Comparison of ENCODE assay signal across 8 mouse cellular contexts in genomic region chr11:77348985-77349384, GRCm38 (mm10).
A peak's percentile ranks its signal among the peaks of the same experiment; 100 is the strongest.
DNase-seq lines count a peak whose midpoint lies in the region; ATAC-seq and TF ChIP-seq lines count a peak whose summit lies in the region.

No protein-coding gene starts in this region.

- no peak for TF ChIP-seq CTCF in heart, postnatal 0 days (IDR thresholded peaks at IDR 0.05; ENCODE audit: low read depth)
- TF ChIP-seq CTCF in lung, postnatal 0 days (IDR thresholded peaks at IDR 0.05): no peak
- no peak for TF ChIP-seq CTCF in thymus, adult 2 months (IDR thresholded peaks at IDR 0.05; ENCODE audit: borderline replicate concordance, control insufficient read depth, extremely low read depth, insufficient read depth, low read length, poor library complexity)

- no peaks in the 10 kb centered on the region for H3K36me3 ChIP-seq in heart, embryonic 12.5 days
- H3K36me3 ChIP-seq in ES-E14 (ENCODE audit: control insufficient read depth, insufficient read depth, low read length, poor library complexity, severe bottlenecking): no peaks in the 10 kb centered on the region
- no peaks in the 10 kb centered on the region for H3K36me3 ChIP-seq in heart, postnatal 0 days (replicated peaks; ENCODE audit: control insufficient read depth, insufficient read depth, low read length)
- no peaks in the 10 kb centered on the region for H3K36me3 ChIP-seq in lung, postnatal 0 days (ENCODE audit: insufficient read depth, low read length)
- no peaks in the 10 kb centered on the region for H3K36me3 ChIP-seq in thymus, adult 2 months (ENCODE audit: control insufficient read depth, insufficient read depth, low read length)

- TF ChIP-seq EP300 in heart, postnatal 0 days (IDR thresholded peaks at IDR 0.05; ENCODE audit: low read depth): no peak
- TF ChIP-seq EP300 in lung, postnatal 0 days (IDR thresholded peaks at IDR 0.05): no peak

- no peak for ATAC-seq in heart, embryonic 12.5 days (ENCODE audit: insufficient number of reproducible peaks, low FRiP score)
- no peak for ATAC-seq in heart, postnatal 0 days (ENCODE audit: insufficient read depth, low read depth)
- no peak for ATAC-seq in lung, postnatal 0 days

- in situ Hi-C loops in ES-E14 (cut with MboI; ENCODE audit: low sequenced_read_pairs in 2 of 2, unreplicated experiment in 2 of 2): no loop called here

- H3K27ac ChIP-seq in heart, embryonic 12.5 days (ENCODE audit: poor library complexity, severe bottlenecking): peak overlapping the region; percentile 88
- no peak overlapping the region for H3K27ac ChIP-seq in ES-E14 (ENCODE audit: insufficient read depth, low read depth, low read length, poor library complexity, severe bottlenecking)
- peak overlapping the region; percentile 85 for H3K27ac ChIP-seq in heart, postnatal 0 days (ENCODE audit: low read depth)
- 0 out of 2 replicates have a peak overlapping the region, but pooled peaks have one; percentile 84 for H3K27ac ChIP-seq in lung, postnatal 0 days (ENCODE audit: low read length)
- H3K27ac ChIP-seq in thymus, adult 2 months (ENCODE audit: control insufficient read depth, insufficient read depth, low read length): no peak overlapping the region; the same call in 1 of the 2 replicates

- H3K4me2 ChIP-seq in heart, embryonic 12.5 days: peak overlapping the region; percentile 70
- peak overlapping the region; percentile 80 for H3K4me2 ChIP-seq in heart, postnatal 0 days (ENCODE audit: low read depth, low read length)
- H3K4me2 ChIP-seq in lung, postnatal 0 days (replicated peaks; ENCODE audit: low read depth, low read length): peak overlapping the region; percentile 54

- WGBS in heart, embryonic 12.5 days: 14% methylated on average over 6 of the region's 6 CpGs
- WGBS in heart, postnatal 0 days: 8% methylated on average over 6 of the region's 6 CpGs
- WGBS in lung, postnatal 0 days: 14% methylated on average over 6 of the region's 6 CpGs
- WGBS in thymus, adult 2 months: 1% methylated on average over 6 of the region's 6 CpGs

- no peaks in the 10 kb centered on the region for H3K9me3 ChIP-seq in heart, embryonic 12.5 days (replicated peaks)
- H3K9me3 ChIP-seq in ES-E14 (ENCODE audit: control insufficient read depth, insufficient read depth, low read depth, low read length): no peaks in the 10 kb centered on the region
- no peaks in the 10 kb centered on the region for H3K9me3 ChIP-seq in heart, postnatal 0 days (replicated peaks; ENCODE audit: control insufficient read depth, low read length)
- no peaks in the 10 kb centered on the region for H3K9me3 ChIP-seq in lung, postnatal 0 days (ENCODE audit: low read length)

- no peaks in the 10 kb centered on the region for H3K27me3 ChIP-seq in heart, embryonic 12.5 days (replicated peaks)
- no peaks in the 10 kb centered on the region for H3K27me3 ChIP-seq in heart, postnatal 0 days (ENCODE audit: control insufficient read depth, insufficient read depth, low read length)
- no peaks in the 10 kb centered on the region for H3K27me3 ChIP-seq in lung, postnatal 0 days (replicated peaks; ENCODE audit: insufficient read depth, low read length)
- no peaks in the 10 kb centered on the region for H3K27me3 ChIP-seq in thymus, adult 2 months (ENCODE audit: control insufficient read depth, insufficient read depth, low read length)

- no peak for TF ChIP-seq POLR2A in thymus, adult 2 months (IDR thresholded peaks at IDR 0.05; ENCODE audit: control insufficient read depth, extremely low read depth, insufficient read depth, low read length, poor library complexity)

- H3K4me1 ChIP-seq in heart, embryonic 12.5 days (replicated peaks): peaks cover 16% of the 10 kb centered on the region
- H3K4me1 ChIP-seq in ES-E14 (ENCODE audit: control insufficient read depth in 2 of 2, insufficient read depth in 2 of 2, low read length in 2 of 2, poor library complexity in 1 of 2): 0 out of 4 replicates have a peak, but pooled peaks cover 0 to 3% of the 10 kb centered on the region in 2 experiments
- H3K4me1 ChIP-seq in heart, postnatal 0 days (ENCODE audit: control insufficient read depth, insufficient read depth): peaks cover 17% of the 10 kb centered on the region
- H3K4me1 ChIP-seq in lung, postnatal 0 days (ENCODE audit: insufficient read depth, low read depth, low read length): peaks cover 10% of the 10 kb centered on the region; the same call in 1 of the 2 replicates
- 0 out of 2 replicates have a peak, but pooled peaks cover 2% of the 10 kb centered on the region for H3K4me1 ChIP-seq in thymus, adult 2 months (replicated peaks; ENCODE audit: control insufficient read depth, insufficient read depth, low read length)

- H3K4me3 ChIP-seq in heart, embryonic 12.5 days: peak overlapping the region; percentile 72
- H3K4me3 ChIP-seq in ES-E14 (ENCODE audit: insufficient read depth in 1 of 2, low read depth in 1 of 2, low read length in 2 of 2, poor library complexity in 1 of 2, severe bottlenecking in 1 of 2): peak overlapping the region; percentile 87 to 91; a peak in 2 of 4 replicates
- peak overlapping the region; percentile 82 for H3K4me3 ChIP-seq in heart, postnatal 0 days (ENCODE audit: low read depth, low read length)
- peak overlapping the region; percentile 86 for H3K4me3 ChIP-seq in lung, postnatal 0 days (ENCODE audit: low read depth, low read length)
- H3K4me3 ChIP-seq in thymus, adult 2 months (ENCODE audit: control insufficient read depth, insufficient read depth, low read length): no peak overlapping the region

- DNase-seq in heart, adult 8-10 months (ENCODE audit: low spot score): no peak
- DNase-seq in ES-E14 (ENCODE audit: low read depth, low spot score): no peak
- DNase-seq in heart, postnatal 0 days (ENCODE audit: low spot score): peak; percentile 31
- peak; percentile 23 for DNase-seq in lung, postnatal 0 days (ENCODE audit: low spot score)
- peak; percentile 44 for DNase-seq in thymus, adult 2 months
- DNase-seq in right cerebral cortex, postnatal 10 days (ENCODE audit: low spot score in 2 of 2): no peak
- DNase-seq in right cerebral cortex, postnatal 25 days: no peak

- peak overlapping the region; percentile 92 for H3K9ac ChIP-seq in heart, embryonic 12.5 days
- H3K9ac ChIP-seq in ES-E14 (ENCODE audit: insufficient read depth, low read depth, low read length, poor library complexity, severe bottlenecking): no peak overlapping the region
- peak overlapping the region; percentile 86 for H3K9ac ChIP-seq in heart, postnatal 0 days (replicated peaks; ENCODE audit: low read depth, low read length)
- H3K9ac ChIP-seq in lung, postnatal 0 days (replicated peaks; ENCODE audit: low read depth): peak overlapping the region; percentile 78

TF ChIP-seq in ES-E14, 5 proteins besides CTCF, POLR2A, EP300 and RAD21:
- TF ChIP-seq MAFK (IDR thresholded peaks at IDR 0.05; ENCODE audit: insufficient read depth, low read depth, low read length): no peak
- no peak for TF ChIP-seq CHD2 (IDR thresholded peaks at IDR 0.05; ENCODE audit: low read depth, low read length)
- no peak for TF ChIP-seq ZNF384 (IDR thresholded peaks at IDR 0.05; ENCODE audit: low read depth, low read length)
- TF ChIP-seq ZC3H11A (IDR thresholded peaks at IDR 0.05; ENCODE audit: borderline replicate concordance, low read depth, low read length): no peak
- no peak for TF ChIP-seq HCFC1 (IDR thresholded peaks at IDR 0.05; ENCODE audit: borderline replicate concordance, insufficient read depth, low read length)
TF ChIP-seq in ES-E14: peak in this region for 0.

Comparison
In these comparisons a context has a peak if more than half of its experiments do, and no peak if none do; other contexts are left out.
1. DNase-seq: peak in heart, postnatal 0 days (single experiment), lung, postnatal 0 days (single experiment) and thymus, adult 2 months (single experiment); none in heart, adult 8-10 months (single experiment), ES-E14 (single experiment), right cerebral cortex, postnatal 10 days (0 of 2) and right cerebral cortex, postnatal 25 days (single experiment).
2. H3K27ac ChIP-seq: peak in heart, embryonic 12.5 days (single experiment), heart, postnatal 0 days (single experiment) and lung, postnatal 0 days (single experiment); none in ES-E14 (single experiment) and thymus, adult 2 months (single experiment).
3. Peak in every context shown above with its lines, with median percentiles within 50 percentile points of each other: H3K4me2 ChIP-seq.